Mouse (Mus musculus) lung, postnatal 0 days (tissue): ENCODE data around the gene C130050O18Rik.

ENCODE experiments used
- CTCF ChIP-seq: IDR thresholded peaks from 2 replicates; pipeline ENCODE4 v1.5.1; 2016; ENCODE audit warnings: antibody characterized with exemption, mild to moderate bottlenecking
- EP300 ChIP-seq: IDR thresholded peaks from 2 replicates; pipeline ENCODE4 v1.6.1; 2016; ENCODE audit warnings: antibody characterized with exemption, mild to moderate bottlenecking, control low read depth

GRCm38 (mm10) chr5:139404801-139405401 lies at the start of gene C130050O18Rik:
- TF ChIP-seq CTCF (no peak), EP300 (no peak)
